Mouse (Mus musculus): ENCODE data around the gene Tmem132b.

The Tmem132b gene

GRCm38 (mm10) chr5:125518640-125519039 is 12.9 kb upstream of the Tmem132b start:
- DNase-seq, result peak; percentile 48 to 67

- no peak for DNase-seq
Measured at GRCm38 (mm10) chr5:125520930-125521590, 10.5 kb upstream of the Tmem132b start.

DNA sequence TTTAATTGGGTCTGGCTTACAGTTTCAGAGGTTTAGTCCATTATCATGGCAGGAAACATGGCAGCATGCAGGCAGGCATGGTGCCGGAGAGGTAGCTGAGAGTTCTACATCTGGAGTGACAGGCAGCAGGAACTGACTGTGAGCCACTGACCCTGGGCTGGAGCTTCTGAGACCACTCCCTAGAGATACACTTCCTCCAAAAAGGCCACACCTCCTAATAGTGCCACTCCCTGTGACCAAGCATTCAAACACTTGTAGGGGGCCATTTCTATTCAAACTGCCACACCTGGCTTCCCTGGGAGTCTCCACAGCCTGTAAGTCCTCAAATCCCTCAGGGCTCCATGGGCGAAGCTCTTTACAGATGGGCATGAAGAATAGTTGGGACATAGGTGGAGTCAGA is 8.2 kb upstream of the Tmem132b start:
- DNase-seq, result no peak

DNA sequence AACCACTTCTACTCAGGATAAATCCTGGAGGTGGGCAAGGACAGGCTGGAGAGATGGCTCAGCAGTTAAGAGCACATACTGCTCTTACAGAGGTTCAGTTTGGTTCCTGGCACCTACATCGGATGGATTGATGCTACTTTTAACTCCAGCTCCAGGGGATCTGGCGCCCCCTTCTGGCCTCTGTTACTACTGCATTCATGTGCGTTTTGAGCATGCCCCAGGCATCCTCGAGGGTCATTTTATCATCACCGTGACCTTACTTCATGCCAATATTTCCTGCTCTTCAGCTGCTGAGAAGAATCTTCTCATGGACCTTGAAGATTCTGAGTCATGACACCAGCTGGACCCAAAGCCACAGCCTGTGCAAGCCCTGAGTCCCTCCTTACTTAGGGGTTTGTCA is 6.1 kb upstream of the Tmem132b start:
- peak in 1 of 2 experiments; percentile 46 for DNase-seq

DNA sequence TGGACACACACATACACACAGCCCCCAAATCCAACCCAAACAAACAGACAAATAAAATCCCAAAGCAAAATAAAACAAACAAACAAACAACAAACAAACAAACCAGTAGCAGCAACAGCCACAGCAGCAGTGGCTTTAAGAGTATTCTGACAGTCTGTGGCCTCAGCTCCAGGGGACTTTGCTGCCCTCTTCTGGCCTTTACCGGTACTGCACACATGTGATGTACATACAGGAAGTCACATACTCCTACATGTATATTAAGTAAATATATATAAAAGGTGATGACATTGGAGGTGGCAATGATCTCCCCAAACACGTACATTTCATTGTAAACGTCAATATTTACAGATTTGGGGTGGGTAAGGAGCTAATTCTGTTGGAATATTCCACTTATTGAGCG is 5.1 kb upstream of the Tmem132b start:
- peak; percentile 48 to 71 for DNase-seq

- DNase-seq, result peak; percentile 90 to 95
Measured at GRCm38 (mm10) chr5:125529109-125529508, 2.5 kb upstream of the Tmem132b start.

DNA sequence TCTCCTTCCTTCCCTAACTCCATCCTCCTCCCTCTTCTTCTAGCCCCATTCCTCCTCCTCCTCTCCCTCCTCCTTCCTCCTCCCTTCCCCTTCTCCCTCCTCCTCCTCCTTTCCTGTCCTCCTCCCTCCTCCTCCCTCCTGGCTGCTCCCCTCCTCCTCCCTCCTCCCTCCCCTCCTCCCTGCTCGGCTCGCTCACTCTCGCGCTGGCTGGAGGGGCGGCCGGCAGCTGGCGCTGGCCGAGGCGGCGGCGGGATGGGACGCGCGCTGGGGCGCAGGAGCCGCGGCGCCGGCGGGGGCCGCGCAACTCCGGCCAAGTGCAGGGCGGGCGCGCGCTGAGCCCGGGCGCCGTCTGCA is 594 bp downstream of the Tmem132b start:
- peak in 1 of 2 experiments; percentile 37 for DNase-seq

- no peak for DNase-seq
Measured at GRCm38 (mm10) chr5:125532545-125533224, 1.1 kb downstream of the Tmem132b start.

DNA sequence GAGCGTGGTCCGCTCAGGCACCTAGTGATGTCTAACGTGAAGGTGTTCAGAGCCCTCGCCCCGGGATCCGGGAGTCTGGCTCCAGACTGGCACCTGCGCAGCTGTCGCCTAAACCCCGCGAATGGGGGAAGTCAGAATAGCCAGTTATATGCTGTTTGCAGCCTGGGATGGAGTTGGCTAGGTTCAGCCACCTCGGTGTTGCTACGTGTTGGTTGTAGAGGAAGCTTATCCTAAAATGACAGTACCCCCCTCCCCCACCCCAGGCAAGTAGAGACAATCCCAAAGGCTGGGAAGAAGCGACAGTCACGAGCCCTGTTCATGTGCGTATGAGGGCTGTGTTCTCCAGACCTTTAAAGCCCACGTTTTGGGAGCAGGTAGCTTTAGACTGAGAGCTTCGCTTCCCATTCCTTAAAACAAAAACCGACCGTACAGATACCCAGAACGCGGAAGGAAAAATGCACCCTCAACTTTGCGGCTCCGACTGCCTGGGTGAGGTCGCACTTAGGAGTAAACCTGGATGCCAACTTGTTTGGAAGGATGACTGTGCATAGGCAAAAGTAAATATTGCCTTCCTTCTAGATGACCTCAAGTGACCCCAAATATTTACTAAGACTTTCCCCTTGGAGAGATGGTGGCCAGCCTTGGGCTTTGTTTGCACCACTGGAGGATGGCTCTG is 1.8 kb downstream of the Tmem132b start:
- no peak for DNase-seq

GRCm38 (mm10) chr5:125534168-125534610 is 2.6 kb downstream of the Tmem132b start:
- DNase-seq, result no peak

DNA sequence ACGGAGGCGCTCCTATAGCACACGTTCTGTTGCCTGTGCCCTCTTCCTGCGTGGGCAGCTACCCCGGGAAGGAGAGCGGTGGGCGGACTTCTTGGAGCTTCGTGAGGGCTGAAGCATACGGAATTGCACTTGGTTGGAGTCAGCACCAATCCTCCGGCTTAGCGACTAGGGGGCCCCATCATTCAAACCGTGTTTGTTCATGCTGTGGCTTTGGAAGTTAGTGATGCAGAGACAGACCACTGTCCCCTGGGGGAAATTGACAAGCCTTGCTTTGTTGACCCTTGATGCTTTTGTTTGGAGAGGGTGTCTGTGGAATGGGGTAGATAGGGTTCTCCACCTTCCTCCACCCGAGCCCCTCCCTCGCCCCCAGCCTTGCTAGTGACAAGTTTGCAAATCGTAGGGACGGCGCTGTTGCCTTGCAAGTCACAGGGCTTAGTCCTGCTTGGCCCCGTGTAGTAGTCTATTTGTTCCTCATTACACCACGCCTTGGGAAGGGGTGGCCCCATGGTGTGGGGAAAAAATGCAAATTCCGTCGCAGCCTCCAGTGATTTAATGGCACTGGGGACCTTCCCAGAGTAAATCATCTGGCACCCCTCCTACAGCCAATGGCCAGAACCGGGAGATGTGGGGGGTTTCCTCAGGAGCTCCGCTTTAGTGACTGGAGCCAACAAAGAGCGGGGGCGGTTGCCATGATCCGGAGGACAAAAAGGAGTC is 3.2 kb downstream of the Tmem132b start:
- no peak for DNase-seq

DNA sequence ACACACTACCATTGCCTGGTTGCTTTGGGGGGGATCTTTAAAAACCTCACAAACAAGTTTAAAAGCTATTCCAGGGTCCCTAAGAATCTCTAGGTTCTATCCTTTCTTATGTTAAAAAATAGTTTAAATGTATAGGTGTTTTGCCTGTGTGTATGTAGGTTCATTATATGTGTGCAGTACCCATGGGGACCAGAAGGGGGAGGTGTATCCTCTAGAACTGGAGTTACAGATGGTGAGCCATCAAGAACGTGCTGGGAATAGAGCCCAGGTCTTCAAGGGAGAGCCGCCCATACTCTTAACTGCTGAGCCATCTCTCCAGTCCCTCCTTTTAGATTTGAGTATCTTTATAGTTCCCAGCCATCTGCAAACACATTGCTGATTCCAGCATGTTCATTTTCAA is 13.5 kb downstream of the Tmem132b start:
- DNase-seq, result no peak

DNA sequence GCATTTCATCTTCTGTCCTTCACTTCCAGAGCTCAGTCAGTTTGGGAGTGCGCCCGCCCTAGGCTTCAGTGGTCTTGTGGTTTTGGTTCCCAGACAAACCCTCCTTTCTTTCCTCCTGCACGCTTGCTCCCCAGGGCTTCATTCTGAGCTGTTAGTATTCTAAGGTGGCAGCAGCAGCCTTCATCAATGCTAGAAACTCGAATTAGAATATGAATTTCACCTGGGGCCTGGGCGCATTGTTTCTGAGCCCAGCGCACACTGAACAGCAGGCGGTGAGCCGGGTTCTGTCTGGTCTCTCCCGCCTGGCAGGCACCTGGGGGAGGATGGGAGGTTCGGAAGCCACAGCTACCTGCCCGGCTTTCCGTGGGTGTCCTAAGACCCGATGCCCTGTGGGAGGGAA is 14.7 kb downstream of the Tmem132b start:
- no peak for DNase-seq

- no peak for DNase-seq
Measured at GRCm38 (mm10) chr5:125549750-125550489, 18.3 kb downstream of the Tmem132b start.

DNA sequence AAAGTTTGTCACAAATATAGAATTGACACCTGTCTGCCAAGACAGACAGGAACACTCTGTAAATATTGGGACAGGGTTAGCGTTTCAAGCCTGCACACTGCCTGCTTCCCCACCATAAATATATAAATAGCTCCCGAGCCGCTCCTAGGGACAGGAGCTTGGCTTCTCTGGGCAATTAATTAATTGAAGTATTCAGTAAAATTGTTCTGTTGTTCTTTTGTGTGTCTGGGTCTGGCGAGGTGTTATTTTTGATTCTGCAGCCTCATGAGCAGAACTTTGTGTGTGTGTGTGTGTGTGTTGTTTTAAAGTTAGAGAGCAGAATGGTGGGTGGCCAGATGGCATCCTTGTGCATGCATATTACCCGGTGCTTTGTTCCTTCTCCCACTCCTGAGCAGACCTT is 24.2 kb downstream of the Tmem132b start:
- DNase-seq, result no peak

DNA sequence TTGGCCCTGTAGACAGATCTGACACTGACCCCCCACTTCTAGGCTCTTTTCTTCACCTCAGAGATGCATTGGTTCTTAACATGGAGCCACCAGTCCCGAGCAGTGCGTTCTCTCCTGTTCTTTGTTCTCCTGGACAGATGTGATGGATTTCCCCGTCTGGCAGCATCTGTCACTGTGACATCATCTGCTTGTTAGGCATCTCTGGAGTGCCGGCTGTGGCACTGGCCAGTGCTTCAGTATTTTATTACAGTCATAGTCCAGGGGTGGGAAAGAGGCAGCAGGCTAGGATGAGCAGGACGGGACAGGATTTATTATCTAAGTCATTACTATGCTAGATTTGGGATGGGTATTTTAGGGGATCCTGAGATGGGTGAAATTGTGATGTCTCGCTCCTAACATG is 31.9 kb downstream of the Tmem132b start:
- DNase-seq, result no peak

- DNase-seq, result no peak
Measured at GRCm38 (mm10) chr5:125565725-125566124, 34.2 kb downstream of the Tmem132b start.

DNA sequence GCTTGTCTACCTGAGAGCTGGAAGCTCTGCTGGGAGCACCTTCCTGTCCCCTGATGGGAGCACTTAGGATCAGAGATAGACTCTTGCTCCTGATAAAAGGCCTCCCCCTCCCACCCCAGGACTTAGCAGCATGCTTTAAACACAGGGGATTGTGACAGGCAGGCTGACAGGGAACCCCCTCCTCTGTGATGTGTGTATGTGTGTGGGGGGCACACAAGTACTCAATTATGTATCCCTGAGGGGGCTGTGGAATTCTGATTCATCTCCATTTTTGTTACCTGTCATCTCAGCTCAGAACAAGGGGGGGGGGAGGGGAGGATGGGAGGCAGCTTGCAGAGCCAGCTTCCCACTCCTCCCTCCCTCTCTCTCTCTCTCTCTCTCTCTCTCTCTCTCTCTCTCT is 36.9 kb downstream of the Tmem132b start:
- DNase-seq, result no peak

GRCm38 (mm10) chr5:125572011-125572410 is 40.4 kb downstream of the Tmem132b start:
- no peak for DNase-seq

DNA sequence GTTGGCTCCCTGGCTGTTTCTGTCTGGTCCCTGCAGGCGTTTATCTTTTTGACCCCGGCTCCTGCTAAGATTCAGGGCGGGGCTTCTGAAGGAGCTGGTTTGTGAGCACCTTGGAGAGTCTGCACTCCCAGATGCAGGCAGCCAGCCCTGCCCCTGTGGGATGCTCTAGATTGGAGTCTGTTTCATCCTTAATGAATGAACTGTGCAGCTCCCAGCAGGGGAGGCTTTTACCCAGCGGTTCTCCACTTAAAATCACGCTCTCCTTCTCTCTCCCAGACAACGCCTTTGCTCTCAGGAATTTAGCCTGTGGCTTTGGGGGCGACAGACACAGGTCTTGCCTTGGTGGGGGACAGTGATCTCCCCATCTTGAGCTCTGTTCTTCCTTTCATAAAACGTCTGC is 43.3 kb downstream of the Tmem132b start:
- DNase-seq, result no peak

GRCm38 (mm10) chr5:125575866-125576265 is 44.3 kb downstream of the Tmem132b start:
- no peak for DNase-seq

DNA sequence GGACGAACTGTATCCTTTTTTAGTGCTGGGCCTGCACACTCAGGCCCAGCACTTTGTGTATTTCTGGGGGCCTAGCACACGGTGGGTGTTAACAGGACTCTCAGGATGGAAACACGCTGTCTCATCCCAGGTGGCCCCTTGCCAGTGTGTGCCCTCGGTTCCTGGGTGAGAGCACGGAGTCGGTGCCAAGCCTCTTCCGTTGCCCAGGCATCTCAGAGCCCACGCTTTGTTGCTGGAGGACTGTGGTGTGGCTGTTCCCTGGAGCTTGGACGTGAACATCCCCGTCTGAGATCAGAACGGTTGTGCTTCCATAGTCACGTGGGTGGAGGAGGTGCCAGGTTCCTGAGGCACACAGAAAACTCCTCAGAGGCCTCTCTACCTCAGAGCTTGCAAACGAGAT is 47.1 kb downstream of the Tmem132b start:
- peak in 1 of 2 experiments; percentile 29 for DNase-seq

DNA sequence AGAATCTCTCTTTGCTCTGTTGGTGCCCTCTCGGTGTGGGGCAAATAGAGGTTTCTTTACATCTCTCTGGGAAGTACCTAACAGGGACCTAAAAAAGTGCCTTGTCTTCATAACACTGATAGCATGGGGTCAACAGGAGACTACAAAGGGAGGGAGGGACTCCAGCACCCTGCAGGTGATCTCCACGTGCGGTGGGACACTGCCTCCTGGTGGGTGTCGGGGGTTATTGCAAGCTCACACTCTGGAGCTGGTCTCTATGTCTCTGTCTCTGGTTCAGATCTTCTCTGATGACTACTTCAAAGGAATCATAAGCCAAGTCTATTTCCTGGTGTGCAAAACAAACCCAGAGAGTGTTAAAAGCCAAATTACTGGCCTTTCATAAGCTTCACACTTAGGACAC is 47.6 kb downstream of the Tmem132b start:
- DNase-seq, result no peak

Data from cerebellum, postnatal 14 days (tissue).